Mouse (Mus musculus) olfactory bulb, adult 2 months (tissue): Measurements from ENCODE around the gene Slc2a12.

Source experiments
- CTCF ChIP-seq: fragments of 200-500 bp; IDR thresholded peaks from 2 replicates; pipeline ENCODE4 v1.5.1; 2012; ENCODE audit warnings: low read depth, mild to moderate bottlenecking, low read length, moderate library complexity; ENCODE audit not compliant: insufficient read depth
- POLR2A ChIP-seq: fragments of 200-500 bp; IDR thresholded peaks from 2 replicates; pipeline ENCODE4 v1.6.1; 2012; ENCODE audit warnings: mild to moderate bottlenecking, low read depth, low read length, moderate library complexity; ENCODE audit not compliant: insufficient read depth

GRCm38 (mm10) chr10:22703844-22704243, 59.0 kb downstream of the Slc2a12 start:
- TF ChIP-seq POLR2A (no peak), CTCF (no peak)
